13 mouse cellular contexts compared by ENCODE assay signal in genomic region chr16:58349354-58349753, GRCm38 (mm10). TPM values are rescaled to one million over a fixed set of nuclear protein-coding genes. Genes with fewer than 3 reads are reported as not detected.
A peak's percentile ranks its signal among the peaks of the same experiment; 100 is the strongest.
DNase-seq lines count a peak whose midpoint lies in the region; ATAC-seq lines count a peak whose summit lies in the region.
"Had no signal": no experiment of that assay in that cellular context is flagged by ENCODE, and none has a peak within 500 bp of the region (broad histone marks: within the 10 kb centered on the region; RNA-seq: fewer than 3 reads in every experiment).

No protein-coding gene starts in this region.

- peak overlapping the region; percentile 59 for H3K27ac ChIP-seq in limb, embryonic 15.5 days
- no peak overlapping the region for H3K27ac ChIP-seq in forebrain, embryonic 12.5 days
- H3K27ac ChIP-seq: hindbrain, embryonic 15.5 days; stomach, embryonic 15.5 days had no signal

- WGBS in limb, embryonic 15.5 days = 21% methylated on average over 5 of the region's 5 CpGs
- WGBS in forebrain, embryonic 12.5 days = 52% methylated on average over 5 of the region's 5 CpGs

- no peaks in the 10 kb centered on the region for H3K9me3 ChIP-seq in limb, embryonic 15.5 days
- no peaks in the 10 kb centered on the region for H3K9me3 ChIP-seq in forebrain, embryonic 12.5 days
- H3K9me3 ChIP-seq: hindbrain, embryonic 15.5 days; stomach, embryonic 15.5 days had no signal

- H3K4me2 ChIP-seq in limb, embryonic 15.5 days = no peak overlapping the region
- no peak overlapping the region for H3K4me2 ChIP-seq in forebrain, embryonic 12.5 days
- H3K4me2 ChIP-seq: hindbrain, embryonic 15.5 days; stomach, embryonic 15.5 days had no signal

- no peaks in the 10 kb centered on the region for H3K27me3 ChIP-seq in limb, embryonic 15.5 days
- no peaks in the 10 kb centered on the region for H3K27me3 ChIP-seq in forebrain, embryonic 12.5 days
- H3K27me3 ChIP-seq: hindbrain, embryonic 15.5 days; stomach, embryonic 15.5 days had no signal

- no peaks in the 10 kb centered on the region for H3K36me3 ChIP-seq in limb, embryonic 15.5 days
- H3K36me3 ChIP-seq in forebrain, embryonic 12.5 days (replicated peaks) = no peaks in the 10 kb centered on the region
- H3K36me3 ChIP-seq: hindbrain, embryonic 15.5 days; stomach, embryonic 15.5 days had no signal

- no peak overlapping the region for H3K4me3 ChIP-seq in limb, embryonic 15.5 days
- H3K4me3 ChIP-seq in forebrain, embryonic 12.5 days (replicated peaks) = no peak overlapping the region
- H3K4me3 ChIP-seq: hindbrain, embryonic 15.5 days; stomach, embryonic 15.5 days had no signal

- peak; percentile 71; the same call in 1 of the 2 replicates for ATAC-seq in limb, embryonic 15.5 days (ENCODE audit: insufficient number of reproducible peaks, low FRiP score, low TSS enrichment, low read depth)
- no peak for ATAC-seq in forebrain, embryonic 12.5 days (ENCODE audit: low FRiP score)

- H3K9ac ChIP-seq in limb, embryonic 15.5 days = no peak overlapping the region
- H3K9ac ChIP-seq in forebrain, embryonic 12.5 days = no peak overlapping the region
- H3K9ac ChIP-seq: hindbrain, embryonic 15.5 days; stomach, embryonic 15.5 days had no signal

- peaks cover 10% of the 10 kb centered on the region for H3K4me1 ChIP-seq in limb, embryonic 15.5 days
- no peaks in the 10 kb centered on the region for H3K4me1 ChIP-seq in forebrain, embryonic 12.5 days
- H3K4me1 ChIP-seq: hindbrain, embryonic 15.5 days; stomach, embryonic 15.5 days had no signal

- peak; percentile 37 to 58 for DNase-seq in heart, adult 18-20 months
- DNase-seq in heart, postnatal 4 days = no peak
- peak; percentile 63 for DNase-seq in embryo, embryonic 11 days
- DNase-seq in heart, adult 9 months (ENCODE audit: low spot score in 2 of 2) = peak; percentile 38 to 49
- DNase-seq in right cerebral cortex, adult 2 months (ENCODE audit: low spot score in 2 of 2) = no peak
- no peak for DNase-seq in layer of hippocampus, postnatal 14 days (ENCODE audit: low spot score in 2 of 2)
- DNase-seq: kidney, postnatal 14 days; lung, postnatal 10 days; right cerebral cortex, postnatal 14 days had no signal

RNA-seq across cellular contexts. Expression of gene Dcbld2, which starts 58.9 kb away (rescaled TPM):
- 10 to 100 TPM; 11.1 to 14.8 TPM for total RNA-seq in heart, adult 18-20 months (2021)
- total RNA-seq in heart, postnatal 4 days (2021) = 10 to 100 TPM; 36.3 to 38.7 TPM
- polyA plus RNA-seq in limb, embryonic 15.5 days (2015; fragmentation: Nextera tagmentation; extraction: Ambion mirVana) = 4.7 and 5.5 TPM in 2 replicates
- polyA plus RNA-seq in forebrain, embryonic 12.5 days (2016; fragmentation: Nextera tagmentation; extraction: Ambion mirVana) = 8.4 and 9.0 TPM in 2 replicates
- 10 to 100 TPM; 15.5 to 17.8 TPM for total RNA-seq in layer of hippocampus, postnatal 14 days (2021)

Comparison
In these comparisons a context has a peak if more than half of its experiments do, and no peak if none do; other contexts are left out.
1. DNase-seq: peak in heart, adult 18-20 months (2 of 2), embryo, embryonic 11 days (single experiment) and heart, adult 9 months (2 of 2); none in heart, postnatal 4 days (single experiment), right cerebral cortex, adult 2 months (0 of 2) and layer of hippocampus, postnatal 14 days (0 of 2).